Mouse (Mus musculus) heart, adult 8-10 months (tissue): ENCODE measurements around the gene Gm32687. TPM values are rescaled to one million over a fixed set of nuclear protein-coding genes. Genes with fewer than 3 reads are reported as not detected.
"Not testable (repeated sequence)": the region's sequence is repeated elsewhere in the genome, so short reads cannot be mapped to it uniquely, and the experiment has no call there.

Experiments used
- DNase-seq: peaks from one replicate; pipeline ENCODE4 v3.0.0; 2022; ENCODE audit warnings: low spot score
- total RNA-seq, 4 experiments: library from RNA; stranded (reverse); gene quantifications; 2 replicates each; pipeline ENCODE4 v1.2.4; 2022

The Gm32687 gene
- 1 to 10 TPM in 3 of 4 experiments, under 1 TPM in 1; 0.95 to 2.1 (median 1.3) TPM for total RNA-seq

DNA sequence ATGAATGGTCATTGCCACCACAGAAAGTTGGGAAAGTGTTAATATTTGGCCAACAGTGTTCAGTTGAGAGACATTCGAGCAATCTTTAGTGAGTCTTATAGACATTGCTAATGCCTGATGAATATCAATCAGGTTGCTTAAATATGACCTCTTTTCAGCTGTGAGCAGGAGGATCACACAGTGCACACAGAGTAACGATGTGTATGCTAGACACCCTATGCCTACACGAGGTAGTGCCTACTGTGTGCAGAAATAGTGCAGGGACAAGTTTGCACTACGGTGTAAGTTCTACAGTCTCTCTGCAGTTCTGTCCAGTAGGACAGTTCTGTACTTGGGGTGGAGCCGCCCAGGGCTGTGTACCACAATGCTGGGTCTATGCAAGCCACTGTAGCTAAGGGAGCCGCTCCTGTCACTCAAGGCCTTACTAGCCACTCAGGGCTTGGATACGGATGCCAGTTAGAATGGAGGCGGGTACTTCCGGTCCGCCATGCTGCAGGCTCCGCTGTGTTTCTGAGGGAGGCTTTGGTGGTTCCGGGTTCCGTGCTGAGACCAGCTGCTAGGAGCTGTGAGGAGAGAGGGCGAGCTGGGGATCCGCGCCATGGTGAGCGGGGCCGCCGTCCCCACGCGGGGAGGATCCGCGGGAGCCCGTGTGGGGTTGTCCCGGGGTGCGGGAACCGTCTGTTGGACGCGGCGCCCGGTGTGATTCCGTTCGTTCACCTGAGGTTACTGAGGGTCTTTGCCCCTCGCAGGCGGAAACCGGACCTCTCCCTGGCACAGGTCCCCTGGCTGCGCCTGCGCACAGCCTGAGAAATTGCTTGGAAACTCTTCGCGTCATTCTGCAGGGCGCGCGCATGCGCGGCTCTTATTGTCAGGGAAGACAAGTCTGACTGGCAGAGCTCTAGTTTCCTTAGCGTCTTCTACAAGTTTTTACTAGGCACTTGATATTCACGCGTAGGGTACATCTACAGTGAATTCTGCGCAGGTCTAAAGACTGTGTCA, at the start of gene Gm32687:
Gene Gm32687, plus strand, starts transcription at position 526 of the 999 bp plus-strand sequence.
- DNase-seq: peak; percentile 0

GRCm38 (mm10) chr10:81846219-81846618, 17.5 kb upstream of the Gm32687 start:
- DNase-seq: not testable (repeated sequence)

GRCm38 (mm10) chr10:81929842-81930743, 66.4 kb downstream of the Gm32687 start, which contains the start of gene Zfp781:
Zfp781 (minus strand) TSS chr10:81930480.
- DNase-seq: not testable (repeated sequence)

Other genes starting within 250 kb of the Gm32687 start
- gene Sirt6, start 236.1 kb upstream of the Gm32687 start, total RNA-seq: 1 to 10 TPM; 6.8 to 8.4 (median 7.3) TPM
- 10 to 100 TPM in 1 of 4 experiments, 1 to 10 TPM in 3; 7.3 to 12.4 (median 8.5) TPM for gene Ankrd24, start 235.4 kb upstream of the Gm32687 start, total RNA-seq
- gene Gm10778, start 214.9 kb upstream of the Gm32687 start, total RNA-seq: 1 to 10 TPM; 1.8 to 2.2 (median 2.1) TPM
- 1 to 10 TPM; 3.7 to 5.7 (median 5.1) TPM for gene Zfp433, start 159.1 kb upstream of the Gm32687 start, total RNA-seq
- gene Gm3055, start 92.8 kb upstream of the Gm32687 start, total RNA-seq: 1 to 10 TPM; 1.4 to 4.2 (median 2.5) TPM
- gene Gm4767, start 51.7 kb upstream of the Gm32687 start, total RNA-seq: 1 to 10 TPM in 3 of 4 experiments, under 1 TPM in 1; 0.73 to 1.8 (median 1.4) TPM
- under 1 TPM; 0.46 to 0.87 (median 0.72) TPM for gene Zfp781, start 66.5 kb downstream of the Gm32687 start, total RNA-seq
- 1 to 10 TPM; 4.5 to 5.2 (median 5.2) TPM for gene Zfp873, start 184.2 kb downstream of the Gm32687 start, total RNA-seq
- gene BC024063, start 219.4 kb downstream of the Gm32687 start, total RNA-seq: 1 to 10 TPM; 2.2 to 3.1 (median 2.5) TPM